Mouse (Mus musculus) myocyte (in vitro differentiated cells): ENCODE data around the gene S100pbp. TPM values are rescaled to one million over a fixed set of nuclear protein-coding genes. Genes with fewer than 3 reads are reported as not detected.

Experiments
- H3K27me3 ChIP-seq: one replicate; pipeline ENCODE4 v1.6.1; 2011; ENCODE audit not compliant: control insufficient read depth, insufficient read depth, insufficient read length
- H3K36me3 ChIP-seq: one replicate; pipeline ENCODE4 v1.6.1; 2011; ENCODE audit not compliant: control insufficient read depth, insufficient read depth
- H3K4me2 ChIP-seq: one replicate; pipeline ENCODE4 v1.6.1; 2011; ENCODE audit warnings: low read depth, control low read depth
- H3K4me3 ChIP-seq: one replicate; pipeline ENCODE4 v1.5.1; 2011; ENCODE audit warnings: mild to moderate bottlenecking, control low read depth, moderate library complexity
- H3K79me2 ChIP-seq: one replicate; pipeline ENCODE4 v1.6.1; 2011; ENCODE audit not compliant: control insufficient read depth, insufficient read depth
- H3ac ChIP-seq: one replicate; pipeline ENCODE4 v1.6.1; 2011; ENCODE audit not compliant: control insufficient read depth, insufficient read length
- CEBPB ChIP-seq: IDR thresholded peaks from 2 replicates; pipeline ENCODE4 v1.6.1; 2011; ENCODE audit warnings: mild to moderate bottlenecking, moderate library complexity; ENCODE audit not compliant: poor library complexity, insufficient read depth, severe bottlenecking
- E2F4 ChIP-seq: IDR thresholded peaks from one replicate; pipeline ENCODE4 v1.6.1; 2011; ENCODE audit warnings: mild to moderate bottlenecking, control low read depth, moderate library complexity; ENCODE audit not compliant: insufficient read depth
- MAX ChIP-seq: IDR thresholded peaks from one replicate; pipeline ENCODE4 v1.6.1; 2011; ENCODE audit warnings: low read depth, mild to moderate bottlenecking, control low read depth
- MYOD1 ChIP-seq, 3 experiments: IDR thresholded peaks; one replicate each; pipeline ENCODE4 v1.6.1; 2011; ENCODE audit warnings: control low read depth in 2 of 3, low read depth in 2 of 3, mild to moderate bottlenecking in 2 of 3, moderate library complexity in 1 of 3; ENCODE audit not compliant: insufficient read length in 2 of 3, control insufficient read depth in 1 of 3
- MYOG ChIP-seq, 3 experiments: IDR thresholded peaks; one replicate each; pipeline ENCODE4 v1.6.1; 2011; ENCODE audit warnings: control low read depth in 2 of 3, low read depth in 2 of 3, mild to moderate bottlenecking in 2 of 3; ENCODE audit not compliant: insufficient read length in 2 of 3, control insufficient read depth in 1 of 3, insufficient read depth in 1 of 3
- POLR2A ChIP-seq: IDR thresholded peaks from one replicate; pipeline ENCODE4 v1.6.1; 2011; ENCODE audit warnings: low read depth, mild to moderate bottlenecking, control low read depth, moderate library complexity; ENCODE audit not compliant: insufficient read length
- POLR2AphosphoS2 ChIP-seq: IDR thresholded peaks from one replicate; pipeline ENCODE4 v1.6.1; 2011; ENCODE audit warnings: low read depth, control low read depth; ENCODE audit not compliant: insufficient read length
- REST ChIP-seq: IDR thresholded peaks from one replicate; pipeline ENCODE4 v1.6.1; 2011; ENCODE audit warnings: mild to moderate bottlenecking, control low read depth, moderate library complexity; ENCODE audit not compliant: insufficient read depth, insufficient read length
- SRF ChIP-seq: IDR thresholded peaks from one replicate; pipeline ENCODE4 v1.6.1; 2011; ENCODE audit warnings: low read depth; ENCODE audit not compliant: control insufficient read depth, insufficient read length
- TCF12 ChIP-seq: IDR thresholded peaks from one replicate; pipeline ENCODE4 v1.6.1; 2011; ENCODE audit warnings: mild to moderate bottlenecking, control low read depth; ENCODE audit not compliant: poor library complexity, insufficient read depth, severe bottlenecking
- TCF3 ChIP-seq: IDR thresholded peaks from one replicate; pipeline ENCODE4 v1.6.1; 2011; ENCODE audit warnings: low read depth, control low read depth; ENCODE audit not compliant: insufficient read length
- USF1 ChIP-seq: IDR thresholded peaks from one replicate; pipeline ENCODE4 v1.6.1; 2011; ENCODE audit warnings: low read depth, mild to moderate bottlenecking, control low read depth, moderate library complexity
- polyA plus RNA-seq: library from polyadenylated mRNA; unstranded; fragments of >200 nt; fragmentation: generic; extraction: Trizol; gene quantifications from one replicate; pipeline ENCODE4 v1.2.1, GENCODE M21; 2012; ENCODE audit warnings: missing spikeins

Gene S100pbp
- polyA plus RNA-seq, 1 experiment = 7.8 TPM

DNA sequence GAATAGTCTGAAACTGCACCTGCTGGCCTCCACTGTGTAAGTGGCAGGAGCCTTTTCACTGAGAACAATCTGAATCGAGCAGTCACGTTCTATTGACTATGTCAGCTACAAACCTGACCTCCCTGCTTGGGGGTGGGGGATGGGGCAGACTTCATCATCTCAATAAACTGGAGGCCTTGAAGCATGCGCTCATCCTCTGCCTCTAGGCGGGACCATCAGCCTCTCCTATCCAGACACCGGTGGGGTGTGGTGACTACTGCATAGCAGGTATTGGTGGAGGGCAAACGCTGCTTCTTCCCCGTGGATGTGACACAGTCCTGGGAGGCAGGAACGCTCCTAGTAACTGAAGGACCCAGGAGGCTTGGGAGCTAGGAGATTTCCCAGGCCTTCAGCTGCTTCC lies 41.4 kb upstream of the S100pbp start:
- Histone ChIP-seq H3K79me2 (peaks cover 91% of the 10 kb centered on the region), H3K4me2 (no peak overlapping the region), H3ac (no peak overlapping the region), H3K27me3 (no peaks in the 10 kb centered on the region), H3K36me3 (no peaks in the 10 kb centered on the region), H3K4me3 (no peak overlapping the region)
- no peak for TF ChIP-seq E2F4
- TF ChIP-seq TCF3 = no peak
- TF ChIP-seq SRF = no peak
- no peak for TF ChIP-seq MYOD1 (IDR thresholded peaks at IDR 0.05; ENCODE audit: control insufficient read depth in 1 of 3, insufficient read length in 2 of 3, low read depth in 2 of 3)
- TF ChIP-seq MAX = no peak
- TF ChIP-seq TCF12 = no peak
- TF ChIP-seq USF1 = no peak
- TF ChIP-seq CEBPB = no peak
- TF ChIP-seq POLR2AphosphoS2 = no peak
- no peak for TF ChIP-seq POLR2A
- no peak for TF ChIP-seq MYOG (IDR thresholded peaks at IDR 0.05; ENCODE audit: control insufficient read depth in 1 of 3, insufficient read depth in 1 of 3, insufficient read length in 2 of 3, low read depth in 2 of 3)
- TF ChIP-seq REST = no peak

DNA sequence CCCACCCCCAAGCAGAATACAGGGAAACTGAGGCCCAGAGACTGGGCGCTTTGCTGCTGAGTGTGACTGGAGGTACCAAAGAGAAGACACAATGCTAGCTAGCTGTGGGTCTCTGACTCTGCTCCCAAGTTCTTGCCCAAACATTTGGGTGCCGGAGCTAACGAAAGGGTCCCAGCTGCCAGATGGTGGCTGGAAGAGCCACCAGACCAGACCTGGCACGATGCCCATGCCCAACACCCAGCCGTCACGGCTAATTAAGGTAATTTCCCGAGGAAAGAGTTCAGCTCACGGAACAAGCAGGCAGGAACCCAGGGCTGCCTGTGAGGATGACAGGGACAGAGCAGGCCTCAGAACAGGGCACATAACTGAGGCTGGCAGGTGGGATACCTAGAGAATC lies 38.5 kb upstream of the S100pbp start:
- H3K27me3 ChIP-seq = no peaks in the 10 kb centered on the region
- peaks cover 70% of the 10 kb centered on the region for H3K79me2 ChIP-seq
- no peak for TF ChIP-seq POLR2AphosphoS2
- no peak for TF ChIP-seq TCF12
- TF ChIP-seq CEBPB = no peak
- no peak for TF ChIP-seq USF1
- no peak for TF ChIP-seq MYOD1 (IDR thresholded peaks at IDR 0.05; ENCODE audit: control insufficient read depth in 1 of 3, insufficient read length in 2 of 3, low read depth in 2 of 3)
- TF ChIP-seq MYOG (IDR thresholded peaks at IDR 0.05; ENCODE audit: control insufficient read depth in 1 of 3, insufficient read depth in 1 of 3, insufficient read length in 2 of 3, low read depth in 2 of 3) = no peak
- TF ChIP-seq E2F4 = no peak
- no peak for TF ChIP-seq TCF3
- no peak for TF ChIP-seq POLR2A
- no peak for TF ChIP-seq REST
- TF ChIP-seq MAX = no peak
- no peak for TF ChIP-seq SRF
- H3K36me3 ChIP-seq = peaks cover 7% of the 10 kb centered on the region
- H3K4me3 ChIP-seq = no peak overlapping the region
- no peak overlapping the region for H3K4me2 ChIP-seq
- H3ac ChIP-seq = no peak overlapping the region

DNA sequence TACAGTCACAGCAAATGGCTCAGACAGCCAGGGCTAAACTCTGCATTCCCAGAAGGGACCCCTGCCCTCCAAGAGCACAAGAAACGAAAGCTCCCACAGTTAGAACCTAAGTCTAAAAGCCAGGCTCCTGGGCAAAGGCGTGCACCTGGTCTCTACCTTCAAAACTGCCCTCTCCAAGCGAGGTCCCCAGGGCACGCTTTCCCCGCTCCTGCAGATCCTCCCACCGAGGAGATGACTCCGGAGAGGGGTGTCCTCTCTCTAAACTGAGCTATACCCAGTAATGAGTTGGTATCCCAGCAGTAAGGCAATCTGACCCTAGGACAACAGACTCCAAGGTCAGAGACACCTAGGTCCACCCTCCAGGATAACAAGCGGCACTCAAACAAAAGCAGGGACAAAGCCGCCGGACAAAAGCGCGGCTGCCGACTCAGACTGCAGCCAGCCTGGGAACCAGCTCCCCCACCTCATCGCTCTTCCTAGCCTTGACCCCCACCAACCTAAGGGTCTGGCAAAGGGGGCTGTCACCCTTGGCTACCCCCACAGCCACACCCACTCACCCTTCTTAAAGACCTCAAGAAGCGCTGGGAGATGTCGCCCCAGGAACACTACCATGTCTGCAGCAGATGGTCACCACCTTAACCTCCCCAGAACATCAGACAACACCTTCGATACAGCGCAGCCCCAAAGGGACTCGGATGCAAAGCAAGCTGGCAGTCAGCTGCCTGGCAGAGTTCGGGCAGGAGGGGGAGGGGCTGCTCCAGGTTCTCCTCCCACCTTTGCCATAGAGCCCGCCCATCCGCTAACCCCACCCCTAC lies 37.9 kb upstream of the S100pbp start:
- H3K79me2 ChIP-seq = peaks cover 64% of the 10 kb centered on the region

DNA sequence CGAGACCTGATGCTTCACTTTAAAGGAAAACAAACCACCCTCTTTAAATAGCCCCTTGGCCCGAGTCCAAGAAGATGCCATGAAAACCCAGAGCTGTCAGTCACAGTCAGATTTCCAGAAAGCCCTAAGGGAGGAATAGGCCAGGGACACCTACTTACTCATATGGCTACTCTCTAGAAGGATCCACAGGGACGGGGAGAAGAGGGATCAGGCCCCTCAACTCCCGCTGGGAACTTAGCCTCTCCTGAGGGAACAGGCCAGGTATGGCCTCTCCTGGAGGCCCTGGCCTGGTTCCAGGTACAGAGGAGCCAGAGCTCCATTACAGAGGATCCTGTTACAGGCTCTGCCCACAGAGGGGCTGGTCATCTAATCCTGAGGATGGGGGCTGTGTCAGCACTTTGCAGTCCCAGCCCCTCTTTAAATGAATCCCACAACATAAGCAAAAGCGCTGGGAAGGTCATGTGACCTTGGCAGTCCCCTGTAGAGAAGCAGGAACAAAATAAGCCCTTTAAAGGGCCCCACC lies 37.0 kb upstream of the S100pbp start:
- TF ChIP-seq REST = no peak
- peak; percentile 54 for TF ChIP-seq USF1
- TF ChIP-seq E2F4 = no peak
- no peak for TF ChIP-seq MYOG (IDR thresholded peaks at IDR 0.05; ENCODE audit: control insufficient read depth in 1 of 3, insufficient read depth in 1 of 3, insufficient read length in 2 of 3, low read depth in 2 of 3)
- Histone ChIP-seq H3K27me3 (no peaks in the 10 kb centered on the region), H3ac (no peak overlapping the region), H3K79me2 (peaks cover 55% of the 10 kb centered on the region), H3K4me2 (peak overlapping the region; percentile 19), H3K36me3 (peaks cover 7% of the 10 kb centered on the region), H3K4me3 (no peak overlapping the region)

More for the DNA sequence above, 37.9 kb upstream of the S100pbp start:
- TF ChIP-seq E2F4 (no peak), POLR2A (no peak), POLR2AphosphoS2 (no peak), SRF (no peak), USF1 (no peak), TCF3 (no peak), CEBPB (no peak), TCF12 (no peak)
- no peak overlapping the region for H3ac ChIP-seq
- no peaks in the 10 kb centered on the region for H3K27me3 ChIP-seq
- H3K4me2 ChIP-seq = peak overlapping the region; percentile 19
- no peak overlapping the region for H3K4me3 ChIP-seq
- peaks cover 7% of the 10 kb centered on the region for H3K36me3 ChIP-seq

DNA sequence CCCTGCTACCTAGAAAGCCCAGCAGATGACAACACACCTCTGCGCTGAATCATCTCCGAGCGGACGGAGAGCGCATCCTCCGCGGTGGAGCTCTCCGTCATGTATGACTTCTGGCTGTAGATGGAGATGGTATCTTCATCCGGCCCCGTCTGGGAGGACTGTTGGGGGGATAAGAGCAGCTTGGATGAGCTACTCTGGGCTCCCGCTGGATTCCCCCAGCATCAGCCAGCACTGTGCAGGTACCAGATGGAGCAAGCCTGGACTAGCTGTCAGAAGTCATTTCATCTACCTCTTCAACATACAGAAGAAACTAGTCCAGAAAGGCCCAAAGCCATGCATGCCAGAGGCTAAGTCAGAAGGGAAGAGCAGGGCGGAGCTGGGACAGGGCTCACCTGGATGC lies 35.8 kb upstream of the S100pbp start:
- TF ChIP-seq SRF (no peak), REST (no peak), POLR2AphosphoS2 (no peak), MYOD1 (IDR thresholded peaks at IDR 0.05; ENCODE audit: control insufficient read depth in 1 of 3, insufficient read length in 2 of 3, low read depth in 2 of 3) (no peak), MYOG (IDR thresholded peaks at IDR 0.05; ENCODE audit: control insufficient read depth in 1 of 3, insufficient read depth in 1 of 3, insufficient read length in 2 of 3, low read depth in 2 of 3) (no peak), CEBPB (no peak), TCF12 (no peak), USF1 (no peak), MAX (no peak), TCF3 (no peak), E2F4 (no peak), POLR2A (no peak)
- no peaks in the 10 kb centered on the region for H3K27me3 ChIP-seq
- peaks cover 10% of the 10 kb centered on the region for H3K36me3 ChIP-seq
- H3K4me2 ChIP-seq = no peak overlapping the region
- H3ac ChIP-seq = no peak overlapping the region
- H3K4me3 ChIP-seq = no peak overlapping the region
- peaks cover 44% of the 10 kb centered on the region for H3K79me2 ChIP-seq
